Mouse (Mus musculus) midbrain, postnatal 0 days (tissue): Measurements from ENCODE around the gene Agbl1. TPM values are rescaled to one million over a fixed set of nuclear protein-coding genes. Genes with fewer than 3 reads are reported as not detected.

Experiments
- ATAC-seq: fragments of 200-750 bp; cut with Nextera tagmentation; 2 replicates; pipeline ENCODE4 v1.8.0; 2017; ENCODE audit warnings: moderate number of reproducible peaks, mild to moderate bottlenecking, moderate TSS enrichment, moderate library complexity; ENCODE audit not compliant: low FRiP score
- DNase-seq: peaks from one replicate; pipeline ENCODE4 v3.0.0-alpha.2; 2015; ENCODE audit warnings: low spot score
- H3K27ac ChIP-seq: fragments of 300-500 bp; sonication (generic); 2 replicates; pipeline ENCODE4 v1.5.1; 2014; ENCODE audit warnings: low read depth, mild to moderate bottlenecking, low read length, mixed read lengths
- H3K27me3 ChIP-seq: fragments of 300-500 bp; sonication (generic); 2 replicates; pipeline ENCODE4 v1.6.1; 2014; ENCODE audit warnings: low read length, control low read depth, mixed read lengths; ENCODE audit not compliant: insufficient read depth
- H3K36me3 ChIP-seq: fragments of 300-500 bp; sonication (generic); 2 replicates; pipeline ENCODE4 v1.6.1; 2014; ENCODE audit warnings: low read length, control low read depth, mixed read lengths; ENCODE audit not compliant: insufficient read depth
- H3K4me1 ChIP-seq: fragments of 300-500 bp; sonication (generic); 2 replicates; pipeline ENCODE4 v1.6.1; 2014; ENCODE audit warnings: mild to moderate bottlenecking, control low read depth, antibody characterized with exemption, low read length, mixed read lengths; ENCODE audit not compliant: insufficient read depth
- H3K4me2 ChIP-seq: fragments of 300-500 bp; sonication (generic); 2 replicates; pipeline ENCODE4 v1.6.1; 2014; ENCODE audit warnings: low read depth, mild to moderate bottlenecking, low read length, mixed read lengths; ENCODE audit not compliant: poor library complexity, severe bottlenecking
- H3K4me3 ChIP-seq: fragments of 300-500 bp; sonication (generic); 2 replicates; pipeline ENCODE4 v1.5.1; 2014; ENCODE audit warnings: low read depth, mild to moderate bottlenecking, low read length, moderate library complexity
- H3K9ac ChIP-seq: fragments of 300-500 bp; sonication (generic); replicated peaks from 2 replicates; pipeline ENCODE4 v1.6.1; 2014; ENCODE audit warnings: mild to moderate bottlenecking, low read length, moderate library complexity, mixed read lengths; ENCODE audit not compliant: poor library complexity, severe bottlenecking
- H3K9me3 ChIP-seq: fragments of 300-500 bp; sonication (generic); 2 replicates; pipeline ENCODE4 v1.6.1; 2016; ENCODE audit warnings: low read length, control low read depth
- CTCF ChIP-seq: IDR thresholded peaks from 2 replicates; pipeline ENCODE4 v1.5.1; 2016; ENCODE audit warnings: antibody characterized with exemption, mild to moderate bottlenecking
- WGBS: fragments of 180-500 bp; shearing (Covaris S2); extraction: QIAGEN DNeasy Blood & Tissue Kit; methylation state at CpG from one replicate; pipeline ENCODE4 v1.1.7; 2014; 5-methylcytosine and 5-hydroxymethylcytosine counted together
- polyA plus RNA-seq: library from polyadenylated mRNA; unstranded; fragments of >200 nt; fragmentation: Nextera tagmentation; extraction: Ambion mirVana; gene quantifications from 2 replicates; pipeline ENCODE4 v1.2.1, GENCODE M21; 2015
- total RNA-seq: library from RNA; depleted of rRNA; stranded (reverse); fragments of >200 nt; gene quantifications from 2 replicates; pipeline ENCODE4 v1.2.3, GENCODE M21; 2014

The Agbl1 gene
- total and polyA plus RNA-seq, 2 experiments from 2014 or later: 0.05 to 0.55 TPM

GRCm38 (mm10) chr7:76411933-76412587 is 182.4 kb downstream of the Agbl1 start:
- no peak for DNase-seq
- ATAC-seq: no peak
- H3K9me3 ChIP-seq: no peaks in the 10 kb centered on the region

DNA sequence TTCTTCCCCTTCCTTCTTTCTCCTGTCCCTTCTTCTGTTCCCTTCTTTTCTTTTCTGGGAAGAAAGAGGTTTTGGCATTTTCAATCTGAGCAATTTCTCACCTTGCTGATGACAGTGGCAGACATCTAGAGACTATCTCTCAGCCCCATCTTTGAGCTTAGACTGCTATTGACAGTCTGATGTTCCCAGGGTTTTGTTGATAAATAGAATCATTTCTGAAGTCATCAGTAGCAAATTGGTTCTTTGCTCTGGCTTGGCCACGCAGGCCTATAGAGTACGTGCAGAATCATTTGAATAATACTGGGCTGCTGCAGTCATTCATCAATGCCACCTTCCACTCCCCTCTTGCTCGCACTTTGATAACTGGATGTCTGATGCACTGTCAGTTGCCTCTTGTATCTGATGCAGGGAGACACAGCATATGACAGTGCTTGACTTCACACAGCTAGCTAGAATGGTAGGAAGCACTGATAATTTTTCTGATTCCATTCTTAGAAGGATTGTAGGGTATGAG is 186.5 kb downstream of the Agbl1 start:
- no peak overlapping the region for H3K4me2 ChIP-seq
- H3K4me3 ChIP-seq: no peak overlapping the region
- H3K27me3 ChIP-seq: no peaks in the 10 kb centered on the region
- no peak overlapping the region for H3K27ac ChIP-seq
- ATAC-seq (no peak), DNase-seq (peak; percentile 6)
- no peaks in the 10 kb centered on the region for H3K9me3 ChIP-seq
- H3K9ac ChIP-seq: no peak overlapping the region
- no peaks in the 10 kb centered on the region for H3K4me1 ChIP-seq
- TF ChIP-seq CTCF: no peak
- H3K36me3 ChIP-seq: no peaks in the 10 kb centered on the region
- WGBS: 58% methylated on average over 3 of the region's 3 CpGs

More at GRCm38 (mm10) chr7:76411933-76412587, 182.4 kb downstream of the Agbl1 start:
- Histone ChIP-seq H3K4me2 (no peak overlapping the region), H3K9ac (no peak overlapping the region), H3K36me3 (no peaks in the 10 kb centered on the region), H3K4me1 (no peaks in the 10 kb centered on the region), H3K4me3 (no peak overlapping the region), H3K27me3 (no peaks in the 10 kb centered on the region), H3K27ac (no peak overlapping the region)
- WGBS: 81% methylated on average over 4 of the region's 4 CpGs
- no peak for TF ChIP-seq CTCF

GRCm38 (mm10) chr7:76438581-76438980 is 208.9 kb downstream of the Agbl1 start:
- H3K4me2 ChIP-seq: no peak overlapping the region
- no peaks in the 10 kb centered on the region for H3K36me3 ChIP-seq
- no peaks in the 10 kb centered on the region for H3K9me3 ChIP-seq
- no peak overlapping the region for H3K4me3 ChIP-seq
- no peak overlapping the region for H3K9ac ChIP-seq
- DNase-seq (peak; percentile 49), ATAC-seq (no peak)
- no peak overlapping the region for H3K27ac ChIP-seq
- no peak for TF ChIP-seq CTCF
- H3K27me3 ChIP-seq: no peaks in the 10 kb centered on the region
- no peaks in the 10 kb centered on the region for H3K4me1 ChIP-seq

DNA sequence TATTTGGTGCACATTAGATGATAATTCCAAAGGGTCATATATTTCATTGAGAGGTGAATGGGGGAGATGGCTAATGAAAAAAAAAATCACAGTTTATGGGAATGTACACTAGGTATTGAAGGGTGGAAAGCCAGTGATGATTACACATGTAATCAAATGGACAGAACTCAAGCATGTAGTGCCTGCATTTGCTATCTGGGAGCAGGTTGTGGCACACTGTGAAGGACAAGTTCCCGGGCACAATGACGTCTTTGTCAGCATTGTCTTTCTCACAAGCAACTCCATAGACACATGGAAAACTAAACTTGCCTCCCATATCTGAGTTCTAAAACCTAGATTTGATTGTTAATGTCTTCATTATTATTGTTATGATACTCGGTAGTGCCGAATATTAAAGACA is 209.3 kb downstream of the Agbl1 start:
- DNase-seq (no peak), ATAC-seq (no peak)
- Histone ChIP-seq H3K36me3 (no peaks in the 10 kb centered on the region), H3K9me3 (no peaks in the 10 kb centered on the region), H3K4me2 (no peak overlapping the region), H3K4me3 (no peak overlapping the region), H3K27me3 (no peaks in the 10 kb centered on the region), H3K27ac (no peak overlapping the region), H3K9ac (no peak overlapping the region), H3K4me1 (no peaks in the 10 kb centered on the region)
- TF ChIP-seq CTCF: no peak
- 30% methylated on average over 4 of the region's 4 CpGs for WGBS

- ATAC-seq (no peak), DNase-seq (no peak)
- H3K27me3 ChIP-seq: no peaks in the 10 kb centered on the region
- 42% methylated on average over 5 of the region's 5 CpGs for WGBS
- H3K9me3 ChIP-seq: no peaks in the 10 kb centered on the region
- TF ChIP-seq CTCF: no peak
- no peaks in the 10 kb centered on the region for H3K36me3 ChIP-seq
- H3K27ac ChIP-seq: no peak overlapping the region
- no peaks in the 10 kb centered on the region; the same call in 1 of the 2 replicates for H3K4me1 ChIP-seq
- H3K4me2 ChIP-seq: no peak overlapping the region
- H3K9ac ChIP-seq: no peak overlapping the region
- H3K4me3 ChIP-seq: no peak overlapping the region
Observed at GRCm38 (mm10) chr7:76462361-76463001, 232.8 kb downstream of the Agbl1 start.

GRCm38 (mm10) chr7:76466427-76466826 is 236.7 kb downstream of the Agbl1 start:
- no peak overlapping the region for H3K4me3 ChIP-seq
- ATAC-seq (no peak), DNase-seq (no peak)
- no peak for TF ChIP-seq CTCF
- H3K27ac ChIP-seq: no peak overlapping the region
- no peak overlapping the region for H3K4me2 ChIP-seq
- H3K4me1 ChIP-seq: no peaks in the 10 kb centered on the region; the same call in 1 of the 2 replicates
- H3K27me3 ChIP-seq: no peaks in the 10 kb centered on the region
- 84% methylated on average over 2 of the region's 2 CpGs for WGBS
- no peaks in the 10 kb centered on the region for H3K9me3 ChIP-seq
- no peak overlapping the region for H3K9ac ChIP-seq
- no peaks in the 10 kb centered on the region for H3K36me3 ChIP-seq
